Mouse (Mus musculus) kidney, adult 2 months (tissue): ENCODE data around the gene Bloc1s1. TPM values are rescaled to one million over a fixed set of nuclear protein-coding genes. Genes with fewer than 3 reads are reported as not detected.

ENCODE experiments used
- DNase-seq: peaks from one replicate; pipeline ENCODE4 v3.0.0; 2021
- H3K27ac ChIP-seq: fragments of 200-500 bp; 2 replicates; pipeline ENCODE4 v1.5.1; 2012; ENCODE audit warnings: low read depth, low read length, control low read depth, inconsistent platforms; ENCODE audit not compliant: insufficient read depth
- H3K27me3 ChIP-seq: fragments of 200-500 bp; replicated peaks from 2 replicates; pipeline ENCODE4 v1.6.1; 2012; ENCODE audit warnings: mild to moderate bottlenecking, moderate library complexity, low read length, inconsistent platforms; ENCODE audit not compliant: control insufficient read depth, insufficient read depth
- H3K36me3 ChIP-seq: fragments of 200-500 bp; 2 replicates; pipeline ENCODE4 v1.6.1; 2012; ENCODE audit warnings: mild to moderate bottlenecking, moderate library complexity, low read length, inconsistent platforms; ENCODE audit not compliant: control insufficient read depth, insufficient read depth
- H3K4me1 ChIP-seq: fragments of 200-500 bp; 2 replicates; pipeline ENCODE4 v1.6.1; 2011; ENCODE audit warnings: low read length; ENCODE audit not compliant: control insufficient read depth, insufficient read depth
- H3K4me3 ChIP-seq: fragments of 200-500 bp; 2 replicates; pipeline ENCODE4 v1.5.1; 2011; ENCODE audit warnings: mild to moderate bottlenecking, low read depth, low read length, control low read depth; ENCODE audit not compliant: insufficient read depth
- CTCF ChIP-seq: fragments of 200-500 bp; conservative IDR thresholded peaks from 2 replicates; pipeline ENCODE4 v1.5.1; 2011; ENCODE audit warnings: low read depth, mild to moderate bottlenecking, control low read depth, low read length, moderate library complexity, mixed read lengths; ENCODE audit not compliant: insufficient read depth, insufficient read length
- POLR2A ChIP-seq: fragments of 200-500 bp; IDR thresholded peaks from one replicate; pipeline ENCODE4 v1.6.1; 2011; ENCODE audit warnings: low read depth, low read length, control low read depth
- WGBS: fragments of 180-500 bp; shearing (Covaris S2); methylation state at CpG from one replicate; pipeline ENCODE4 v1.1.7; 2018; 5-methylcytosine and 5-hydroxymethylcytosine counted together
- polyA plus RNA-seq: library from polyadenylated mRNA; depleted of rRNA; stranded (reverse); fragments of >200 nt; gene quantifications from 2 replicates; pipeline ENCODE4 v1.2.3, GENCODE M21; 2012

Gene Bloc1s1
- polyA plus RNA-seq, 1 experiment = 365 TPM

DNA sequence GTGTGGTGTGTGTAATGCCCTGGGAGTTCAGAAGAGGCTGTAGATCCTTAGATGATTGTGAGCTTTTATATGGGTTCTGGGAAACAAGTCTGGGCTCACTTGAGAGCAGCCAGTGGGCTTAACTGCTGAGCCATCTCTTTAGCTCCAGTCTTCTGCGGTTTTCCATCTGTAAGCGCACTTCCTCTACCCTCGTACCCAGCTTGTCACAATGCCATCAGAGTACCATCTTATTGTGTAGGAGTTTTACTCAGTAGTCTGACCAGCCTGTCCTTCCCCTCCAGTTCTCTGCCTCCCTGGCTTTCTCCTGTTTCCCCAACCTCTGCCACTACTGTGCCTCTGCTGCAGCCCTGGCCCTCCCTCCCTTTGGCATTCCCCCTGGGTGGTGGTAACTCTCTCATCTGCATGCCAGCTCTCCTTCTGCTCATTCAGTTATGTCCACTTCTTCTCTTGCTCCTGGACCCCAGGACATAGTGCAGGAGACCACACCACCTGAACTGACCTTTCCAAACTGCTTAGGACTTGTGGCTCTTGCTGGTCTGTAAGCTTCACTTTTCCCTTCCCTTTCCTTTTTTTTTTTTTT, 21.3 kb downstream of the Bloc1s1 start:
- H3K4me3 ChIP-seq = no peak overlapping the region
- peak; percentile 59 for DNase-seq
- H3K36me3 ChIP-seq = no peaks in the 10 kb centered on the region
- H3K4me1 ChIP-seq = peaks cover 15% of the 10 kb centered on the region; the same call in 1 of the 2 replicates
- H3K27me3 ChIP-seq = no peaks in the 10 kb centered on the region
- 65% methylated on average over 3 of the region's 3 CpGs for WGBS
- TF ChIP-seq CTCF (no peak), POLR2A (no peak)
- H3K27ac ChIP-seq = no peak overlapping the region; the same call in 1 of the 2 replicates

DNA sequence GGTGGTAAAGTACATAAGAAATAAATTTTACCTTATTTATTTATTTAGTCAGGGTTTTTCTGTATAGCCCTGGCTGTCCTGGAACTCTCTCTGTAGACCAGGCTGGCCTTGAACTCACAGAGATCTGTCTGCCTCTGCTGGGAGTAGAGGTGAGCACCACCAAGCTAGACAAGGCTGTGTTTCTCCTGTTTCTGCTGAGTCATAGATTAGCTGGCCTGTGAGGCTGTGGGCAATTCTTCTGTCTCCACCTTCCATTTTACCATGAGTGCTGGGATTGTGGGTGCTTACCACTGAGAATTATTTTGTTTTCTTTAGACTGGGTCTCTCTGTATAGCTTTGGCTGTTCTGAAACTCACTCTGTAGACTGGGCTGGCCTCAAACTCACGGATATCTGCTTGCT, 22.4 kb downstream of the Bloc1s1 start:
- Histone ChIP-seq H3K4me3 (no peak overlapping the region), H3K27me3 (no peaks in the 10 kb centered on the region), H3K27ac (no peak overlapping the region), H3K4me1 (peaks cover 15% of the 10 kb centered on the region; the same call in 1 of the 2 replicates), H3K36me3 (no peaks in the 10 kb centered on the region)
- no peak for DNase-seq
- 64% methylated on average over 1 of the region's 1 CpGs for WGBS
- TF ChIP-seq POLR2A (no peak), CTCF (no peak)

DNA sequence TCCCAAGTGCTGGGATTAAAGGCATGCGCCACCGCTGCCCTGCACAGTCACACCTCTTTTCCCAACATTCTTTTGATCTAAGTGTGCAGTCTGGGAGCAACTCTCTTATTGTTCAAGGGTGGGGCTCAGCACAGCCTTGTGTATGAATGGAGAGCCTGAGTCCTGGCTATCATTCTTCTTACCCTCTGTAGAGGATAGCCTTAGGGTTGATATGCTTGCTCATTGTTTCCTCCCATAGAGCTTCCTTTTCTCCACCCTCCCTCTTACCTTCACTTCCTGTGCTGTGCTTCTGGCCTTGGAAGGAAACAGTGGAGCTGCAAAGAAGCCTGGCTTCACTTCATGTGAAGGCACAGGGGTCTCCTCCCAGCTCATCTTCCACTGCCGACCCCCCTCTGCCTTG, 23.1 kb downstream of the Bloc1s1 start, which contains the start of gene Cd63:
Gene Cd63 (plus strand): TSS at position 292 of the 400 bp plus-strand sequence.
- DNase-seq = no peak
- Histone ChIP-seq H3K27ac (peak within 1 kb of the TSS; percentile 92), H3K4me1 (peaks cover 18% of the 10 kb centered on the region; the same call in 1 of the 2 replicates), H3K4me3 (no peak within 1 kb of the TSS), H3K27me3 (no peaks in the 10 kb centered on the region), H3K36me3 (no peaks in the 10 kb centered on the region)
- 74% methylated on average over 3 of the region's 3 CpGs for WGBS
- no peak for TF ChIP-seq POLR2A
- TF ChIP-seq CTCF = no peak

DNA sequence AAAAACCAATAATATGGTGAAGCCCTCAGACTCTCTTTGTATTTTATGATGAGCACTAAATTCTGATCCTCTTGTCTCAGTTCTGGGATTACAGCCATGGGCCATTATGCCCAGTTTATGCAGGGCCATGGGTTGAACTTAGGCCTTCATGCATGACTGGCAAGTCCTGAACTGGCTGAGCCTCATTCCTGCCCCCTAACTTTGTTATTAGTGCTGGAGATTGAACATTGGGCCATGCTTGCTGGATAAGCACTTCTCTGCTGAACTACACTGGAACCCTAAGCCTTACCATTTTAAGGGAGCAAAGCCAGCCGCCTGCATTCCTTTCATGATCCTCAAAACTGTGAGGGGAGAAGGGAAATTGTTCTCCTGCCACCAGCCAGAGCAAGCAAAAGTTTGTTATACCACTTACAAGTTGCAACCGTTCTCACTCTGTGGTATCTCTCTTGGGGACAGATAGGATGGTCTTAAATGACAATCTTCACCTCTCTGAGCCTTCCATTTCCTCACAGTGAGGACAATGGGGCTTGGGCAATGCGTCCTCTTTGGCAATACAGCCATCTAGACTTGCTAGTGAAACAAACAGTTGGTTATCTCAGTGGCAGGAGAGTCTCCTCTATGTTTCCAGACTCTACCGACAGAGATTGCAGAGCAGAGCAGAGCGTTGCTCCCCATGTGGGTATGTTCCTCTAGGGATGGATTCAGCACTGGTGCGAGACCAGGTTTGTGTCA, 23.9 kb downstream of the Bloc1s1 start:
- WGBS = 50% methylated on average over 6 of the region's 6 CpGs
- H3K4me1 ChIP-seq = peaks cover 25% of the 10 kb centered on the region; the same call in 1 of the 2 replicates
- peak overlapping the region; percentile 92 for H3K27ac ChIP-seq
- no peaks in the 10 kb centered on the region for H3K27me3 ChIP-seq
- H3K36me3 ChIP-seq = no peaks in the 10 kb centered on the region
- no peak overlapping the region for H3K4me3 ChIP-seq
- TF ChIP-seq POLR2A (no peak), CTCF (no peak)
- DNase-seq = peak; percentile 92

DNA sequence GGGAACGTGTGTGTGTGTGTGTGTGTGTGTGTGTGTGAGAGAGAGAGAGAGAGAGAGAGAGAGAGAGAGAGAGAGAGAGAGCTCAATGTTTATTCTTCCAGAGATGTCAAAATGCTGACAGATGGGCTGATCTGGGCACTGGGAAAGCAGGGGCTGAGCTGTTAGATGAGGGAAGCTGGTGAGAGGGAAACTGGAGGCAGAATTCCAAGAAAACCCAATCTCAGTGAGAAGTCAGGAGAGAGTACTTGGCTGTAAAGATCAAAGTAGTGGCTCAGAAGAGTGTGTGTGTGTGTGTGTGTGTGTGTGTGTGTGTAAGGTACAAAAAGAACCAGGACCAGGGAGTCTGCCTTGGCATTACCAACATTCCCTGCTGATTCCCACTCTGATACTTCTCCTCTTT, 26.3 kb downstream of the Bloc1s1 start:
- no peak overlapping the region for H3K27ac ChIP-seq
- peaks cover 25% of the 10 kb centered on the region; the same call in 1 of the 2 replicates for H3K4me1 ChIP-seq
- no peak for DNase-seq
- WGBS = 23% methylated on average over 1 of the region's 1 CpGs
- no peak for TF ChIP-seq POLR2A
- TF ChIP-seq CTCF = no peak
- H3K36me3 ChIP-seq = no peaks in the 10 kb centered on the region
- H3K27me3 ChIP-seq = no peaks in the 10 kb centered on the region
- H3K4me3 ChIP-seq = no peak overlapping the region

DNA sequence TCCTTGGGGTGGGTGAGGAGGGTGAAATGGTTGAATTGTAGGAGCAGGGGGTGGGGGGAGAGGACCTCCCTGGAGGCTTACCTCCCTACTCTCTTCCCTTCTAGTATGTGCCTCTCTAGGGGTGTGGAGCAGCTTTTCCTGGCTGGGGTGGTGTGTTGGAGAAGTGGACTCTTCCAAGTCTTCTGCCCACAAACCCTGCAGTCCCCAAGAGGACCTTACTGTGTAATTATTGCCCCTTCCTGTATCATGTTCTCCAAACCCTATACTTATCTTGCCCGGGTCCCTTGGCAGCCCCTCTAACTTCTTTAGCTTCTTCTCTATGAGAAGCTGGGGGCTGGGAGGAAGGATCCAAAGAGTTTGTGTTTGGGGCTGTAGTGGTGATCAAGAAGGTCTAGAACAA, 27.0 kb downstream of the Bloc1s1 start:
- Histone ChIP-seq H3K4me3 (no peak overlapping the region), H3K27ac (no peak overlapping the region), H3K27me3 (no peaks in the 10 kb centered on the region), H3K36me3 (no peaks in the 10 kb centered on the region), H3K4me1 (peaks cover 25% of the 10 kb centered on the region; the same call in 1 of the 2 replicates)
- WGBS = 64% methylated on average over 1 of the region's 1 CpGs
- TF ChIP-seq CTCF = no peak
- TF ChIP-seq POLR2A = no peak
- DNase-seq = no peak
